Mouse (Mus musculus): ENCODE data around the gene Myl4.

The Myl4 gene

DNA sequence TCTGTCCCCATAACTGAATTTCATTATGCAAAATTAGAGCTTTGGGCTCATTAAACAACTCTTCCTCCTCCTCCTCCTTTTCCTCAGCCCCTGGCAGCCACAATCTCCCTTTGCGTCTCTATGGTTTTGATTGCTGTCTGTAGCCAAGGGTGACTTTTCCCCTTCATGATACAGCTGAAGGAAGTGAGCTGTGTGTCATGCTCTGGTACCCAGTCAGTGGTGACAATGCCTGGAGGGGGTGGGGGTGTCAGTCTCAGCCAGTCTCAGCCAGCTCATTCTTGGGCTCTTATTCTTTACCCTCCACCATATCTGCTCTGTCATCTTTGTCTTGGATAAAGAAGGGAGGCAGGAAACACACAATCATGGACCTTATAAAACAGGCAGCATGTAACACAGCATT, 80.8 kb downstream of the Myl4 start:
- peak in 1 of 2 experiments; percentile 27 for DNase-seq (ENCODE audit: low spot score in 2 of 2)

DNA sequence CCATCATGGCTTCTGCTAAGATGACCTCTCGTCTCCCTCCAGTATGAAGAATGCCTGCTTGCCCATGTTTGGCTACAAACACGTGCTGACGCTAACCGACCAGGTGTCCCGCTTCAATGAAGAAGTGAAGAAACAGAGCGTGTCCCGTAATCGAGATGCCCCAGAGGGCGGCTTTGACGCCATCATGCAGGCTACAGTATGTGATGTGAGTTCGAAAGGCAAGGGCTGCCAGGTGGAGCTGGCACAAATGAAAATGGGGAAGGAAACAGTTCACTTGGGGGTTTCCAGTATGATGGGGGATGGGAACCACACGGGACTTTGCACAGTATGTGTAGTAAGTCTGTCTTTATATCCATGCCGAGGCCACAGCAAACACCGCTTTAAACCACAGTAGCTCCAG, 86.5 kb downstream of the Myl4 start:
- no peak for DNase-seq (ENCODE audit: low spot score in 2 of 2)

DNA sequence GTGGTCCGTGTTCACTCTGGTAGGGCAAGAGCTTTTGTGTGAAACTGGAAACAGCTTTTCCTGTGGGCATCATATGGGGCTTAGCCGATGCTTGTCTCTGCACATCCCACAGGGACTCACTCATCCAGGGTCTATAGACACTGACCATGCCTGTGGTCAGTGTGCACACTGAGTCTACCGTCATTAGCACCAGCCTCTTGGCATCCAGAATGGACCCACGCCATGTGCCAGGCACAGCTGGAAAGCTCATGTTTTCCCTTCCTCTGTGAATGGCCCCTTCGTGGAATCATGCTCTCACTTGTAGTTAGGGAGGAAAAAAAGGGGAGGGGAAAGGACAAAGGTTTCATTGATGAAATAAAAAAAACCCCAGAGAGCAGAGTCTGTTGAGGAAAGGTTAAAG, 87.5 kb downstream of the Myl4 start:
- DNase-seq (ENCODE audit: low spot score in 2 of 2) = no peak

DNA sequence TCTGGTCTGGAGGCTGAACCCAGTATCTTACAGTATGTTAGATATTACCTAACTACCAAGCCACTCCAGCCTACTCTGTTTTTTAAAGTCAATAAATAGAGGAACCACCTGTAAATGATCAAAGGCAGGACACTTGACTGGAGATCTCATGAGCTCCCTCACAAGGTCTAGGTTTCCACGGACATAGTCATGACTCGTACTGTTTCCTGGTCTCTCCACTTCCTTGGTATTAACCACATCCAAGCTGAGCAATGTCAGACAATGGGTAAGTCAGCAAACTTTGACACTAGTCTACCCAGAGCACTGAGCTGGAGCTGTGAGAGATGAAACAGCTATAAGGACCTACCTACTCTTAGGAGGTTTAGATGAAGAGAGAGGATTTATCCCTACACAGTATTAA, 88.4 kb downstream of the Myl4 start:
- no peak for DNase-seq (ENCODE audit: low spot score in 2 of 2)

DNA sequence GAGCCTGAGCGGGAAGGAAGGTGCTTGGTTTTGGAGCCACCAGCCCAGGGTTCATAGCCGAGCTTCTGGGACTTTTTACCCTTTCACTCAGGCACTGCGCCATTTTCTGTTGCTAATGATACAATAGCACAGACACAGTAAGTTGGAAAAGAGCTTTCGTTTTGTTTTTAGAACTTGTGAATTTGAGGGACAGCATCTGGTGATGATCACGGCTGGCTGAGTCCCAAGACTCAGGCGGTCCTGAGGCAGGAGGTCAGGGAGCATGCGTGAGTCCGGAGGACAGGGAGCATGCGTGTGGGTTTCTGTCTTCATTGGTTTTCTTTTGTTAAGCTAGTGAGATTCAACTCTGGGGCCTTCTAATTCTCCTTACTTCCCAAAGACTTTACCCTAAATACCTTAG, 89.2 kb downstream of the Myl4 start:
- DNase-seq (ENCODE audit: low spot score in 2 of 2) = no peak

DNA sequence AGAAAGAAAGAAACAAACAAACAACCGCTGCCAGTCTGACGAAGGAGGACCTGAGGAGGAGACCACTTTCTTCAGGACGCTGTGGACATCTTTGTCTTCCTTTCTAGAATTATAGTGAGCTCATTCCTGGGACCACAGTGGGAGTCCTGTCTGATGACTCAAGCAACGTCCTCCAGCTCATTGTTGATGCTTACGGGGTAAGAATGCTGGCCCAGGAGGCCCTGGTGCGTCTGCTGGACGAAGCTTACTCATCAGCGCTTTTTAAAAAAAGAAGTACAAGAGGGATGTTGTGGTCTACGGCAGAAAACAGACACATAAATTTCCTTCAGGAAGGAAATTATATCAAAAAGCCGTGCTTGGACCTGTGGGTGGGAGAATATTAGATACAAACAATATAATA, 90.4 kb downstream of the Myl4 start:
- DNase-seq (ENCODE audit: low spot score in 2 of 2) = no peak

DNA sequence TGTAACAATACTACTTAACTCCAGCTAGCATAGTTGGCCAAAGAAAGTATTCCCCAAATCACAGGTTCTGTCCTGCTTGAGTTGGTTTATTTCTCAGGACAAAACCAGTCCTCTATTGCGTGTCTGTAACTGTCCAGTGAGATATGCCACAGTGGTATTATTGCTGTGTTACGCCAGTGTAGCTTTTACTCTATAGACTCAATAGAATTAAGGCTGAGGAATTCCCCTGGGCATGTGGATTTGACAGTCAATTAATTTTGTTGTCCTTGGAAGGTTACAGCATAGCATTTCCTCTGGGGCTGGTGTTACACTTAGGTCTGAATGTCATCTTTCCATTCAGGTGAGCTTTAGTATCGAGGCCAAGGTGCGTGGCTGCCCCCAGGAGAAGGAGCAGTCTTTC, 92.8 kb downstream of the Myl4 start:
- no peak for DNase-seq (ENCODE audit: low spot score in 2 of 2)

All from thymus, postnatal 10 days (tissue).